Mouse (Mus musculus) testis, postnatal 14 days (tissue): ENCODE results near the gene Olfr1259.
"Not testable (repeated sequence)": the region's sequence is repeated elsewhere in the genome, so short reads cannot be mapped to it uniquely, and the experiment has no call there.

Experiments
- DNase-seq: peaks from one replicate; pipeline ENCODE4 v3.0.0; 2021; ENCODE audit warnings: low spot score

The Olfr1259 gene

GRCm38 (mm10) chr2:89948564-89948963 lies at the start of gene Olfr1259:
TSS of gene Olfr1259 (minus strand) at chr2:89948664.
- no peak for DNase-seq

DNA sequence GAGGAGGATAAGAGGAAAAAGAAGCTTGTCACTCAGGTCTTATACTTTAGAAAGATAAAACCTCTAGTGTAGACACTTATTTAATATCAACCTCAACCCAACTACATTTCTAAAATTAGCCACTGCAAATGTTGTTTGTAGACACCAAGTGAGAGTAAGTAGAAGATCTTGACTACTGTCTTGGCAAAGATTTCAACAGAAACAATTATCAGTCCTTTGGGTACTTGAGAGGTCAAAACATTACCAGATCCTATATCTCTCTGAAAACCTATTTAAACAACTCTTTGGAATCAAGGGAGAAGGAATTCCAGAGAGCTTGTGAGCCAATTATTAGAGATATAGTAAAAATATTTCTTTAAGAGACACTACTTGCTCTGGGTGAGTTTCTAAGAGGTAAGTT lies 42.5 kb upstream of the Olfr1259 start, which contains the start of gene Olfr1261:
Gene Olfr1261 (plus strand): TSS at position 301 of the 400 bp plus-strand sequence.
- DNase-seq, result no peak

GRCm38 (mm10) chr2:89977709-89978108 lies 29.2 kb upstream of the Olfr1259 start:
- no peak for DNase-seq

GRCm38 (mm10) chr2:89974184-89974583 lies 25.7 kb upstream of the Olfr1259 start, which contains the start of gene Olfr1260:
TSS of gene Olfr1260 (plus strand) at chr2:89974340.
- no peak for DNase-seq

DNA sequence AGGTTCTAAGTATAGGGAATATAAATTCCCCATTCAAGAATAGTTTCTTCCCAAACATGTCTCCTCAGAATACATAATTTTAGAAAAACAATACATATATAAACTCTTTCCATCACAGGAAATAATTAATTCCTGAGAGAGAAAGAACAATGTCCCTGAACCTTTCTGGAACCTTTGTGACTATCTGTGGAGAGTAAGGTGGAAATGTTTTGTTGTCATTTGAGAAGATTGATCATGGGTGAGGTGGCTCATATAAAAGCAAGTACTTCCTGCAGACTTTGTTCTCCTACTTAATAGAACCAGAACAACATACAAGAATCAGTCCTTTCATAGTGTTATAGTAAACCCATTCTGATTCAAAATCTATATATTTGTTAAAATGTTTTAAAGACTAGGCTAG lies 21.5 kb downstream of the Olfr1259 start, which contains the start of gene Olfr1258:
Gene Olfr1258 (plus strand): TSS at position 301 of the 400 bp plus-strand sequence.
- DNase-seq, result no peak

- not testable (repeated sequence) for DNase-seq
Measured at GRCm38 (mm10) chr2:89912616-89913015, 35.8 kb downstream of the Olfr1259 start.
